Mouse (Mus musculus) CH12.LX (cell line): ENCODE measurements around the gene Fbxw27. TPM values are rescaled to one million over a fixed set of nuclear protein-coding genes. Genes with fewer than 3 reads are reported as not detected.
"Not testable (repeated sequence)": the region's sequence is repeated elsewhere in the genome, so short reads cannot be mapped to it uniquely, and the experiment has no call there.

Experiments used
- DNase-seq: peaks from one replicate; pipeline ENCODE4 v3.0.0-alpha.2; 2013; ENCODE audit errors: extremely low read depth
- H3K27ac ChIP-seq: 2 replicates; pipeline ENCODE4 v1.5.1; 2012; ENCODE audit warnings: low read depth, mild to moderate bottlenecking, control low read depth, moderate library complexity; ENCODE audit not compliant: insufficient read depth
- H3K27me3 ChIP-seq: replicated peaks from 2 replicates; pipeline ENCODE3; 2012; ENCODE audit warnings: inconsistent platforms
- H3K36me3 ChIP-seq, 2 experiments: replicated peaks in 1 of 2; 2 replicates each; pipeline versions ENCODE3 to v1.6.1; 2012; ENCODE audit warnings: inconsistent platforms in 1 of 2, low read length in 1 of 2, mild to moderate bottlenecking in 1 of 2, mixed read lengths in 1 of 2, moderate library complexity in 1 of 2; ENCODE audit not compliant: control insufficient read depth in 1 of 2, insufficient read depth in 1 of 2
- H3K4me1 ChIP-seq, 2 experiments: 2 replicates each; pipeline ENCODE4 v1.6.1; 2012; ENCODE audit warnings: inconsistent platforms in 1 of 2, moderate library complexity in 1 of 2; ENCODE audit not compliant: insufficient read depth in 2 of 2, control insufficient read depth in 1 of 2
- H3K4me2 ChIP-seq: 2 replicates; pipeline ENCODE4 v1.6.1; 2012; ENCODE audit warnings: low read depth, mild to moderate bottlenecking, control low read depth; ENCODE audit not compliant: poor library complexity, insufficient read depth, severe bottlenecking
- H3K4me3 ChIP-seq, 3 experiments: fragments of 150-350 bp in 1 of 3; sonication (generic) in 1 of 3; replicated peaks in 1 of 3; 2 replicates each; pipeline versions ENCODE3 to v1.5.1; 2011 to 2012; ENCODE audit warnings: low read depth in 2 of 3, low read length in 2 of 3, mild to moderate bottlenecking in 2 of 3, moderate library complexity in 2 of 3, control low read depth in 1 of 3, improper control_type of control experiment in 1 of 3, inconsistent platforms in 1 of 3, mixed read lengths in 1 of 3; ENCODE audit not compliant: poor library complexity in 1 of 3
- H3K79me2 ChIP-seq: replicated peaks from 2 replicates; pipeline ENCODE4 v1.6.1; 2012; ENCODE audit warnings: mild to moderate bottlenecking, moderate library complexity; ENCODE audit not compliant: control insufficient read depth, poor library complexity, insufficient read depth, severe bottlenecking; ENCODE audit errors: extremely low read depth
- H3K9ac ChIP-seq: 2 replicates; pipeline ENCODE4 v1.6.1; 2012; ENCODE audit warnings: low read depth, mild to moderate bottlenecking, control low read depth, moderate library complexity; ENCODE audit not compliant: insufficient read depth
- H3K9me3 ChIP-seq: replicated peaks from 2 replicates; pipeline ENCODE3; 2012; ENCODE audit warnings: low read length, inconsistent platforms, mixed read lengths
- BHLHE40 ChIP-seq: IDR thresholded peaks from 2 replicates; pipeline ENCODE4 v1.6.1; 2011; ENCODE audit warnings: mild to moderate bottlenecking, low read depth, low read length, improper control_type of control experiment
- CHD1 ChIP-seq: IDR thresholded peaks from 2 replicates; pipeline ENCODE4 v1.6.1; 2012; ENCODE audit warnings: low read depth, low read length, improper control_type of control experiment, inconsistent platforms
- CHD2 ChIP-seq: IDR thresholded peaks from 2 replicates; pipeline ENCODE4 v1.6.1; 2011; ENCODE audit warnings: low read length, improper control_type of control experiment
- E2F4 ChIP-seq: IDR thresholded peaks from 2 replicates; pipeline ENCODE4 v1.6.1; 2011; ENCODE audit warnings: low read depth, low read length, improper control_type of control experiment; ENCODE audit not compliant: insufficient replicate concordance
- ELF1 ChIP-seq: IDR thresholded peaks from 2 replicates; pipeline ENCODE4 v1.6.1; 2014; ENCODE audit warnings: low read depth, mild to moderate bottlenecking, inconsistent platforms, low read length, improper control_type of control experiment
- EP300 ChIP-seq: IDR thresholded peaks from 2 replicates; pipeline ENCODE4 v1.6.1; 2011; ENCODE audit warnings: low read length, improper control_type of control experiment
- ETS1 ChIP-seq: conservative IDR thresholded peaks from 2 replicates; pipeline ENCODE4 v1.6.1; 2012; ENCODE audit warnings: low read depth, mild to moderate bottlenecking, inconsistent platforms, low read length, improper control_type of control experiment, moderate library complexity
- HCFC1 ChIP-seq: IDR thresholded peaks from 2 replicates; pipeline ENCODE4 v1.6.1; 2012; ENCODE audit warnings: low read depth, mild to moderate bottlenecking, inconsistent platforms, low read length, improper control_type of control experiment
- JUN ChIP-seq: IDR thresholded peaks from 2 replicates; pipeline ENCODE4 v1.6.1; 2011; ENCODE audit warnings: low read depth, mild to moderate bottlenecking, low read length, improper control_type of control experiment, moderate library complexity; ENCODE audit not compliant: insufficient read depth
- JUND ChIP-seq: conservative IDR thresholded peaks from 2 replicates; pipeline ENCODE4 v1.6.1; 2011; ENCODE audit warnings: low read depth, low read length, improper control_type of control experiment
- KAT2A ChIP-seq: IDR thresholded peaks from 2 replicates; pipeline ENCODE4 v1.6.1; 2012; ENCODE audit warnings: low read length, improper control_type of control experiment, inconsistent platforms; ENCODE audit not compliant: insufficient replicate concordance
- MAX ChIP-seq: IDR thresholded peaks from 2 replicates; pipeline ENCODE4 v1.6.1; 2011; ENCODE audit warnings: low read length, improper control_type of control experiment
- MEF2A ChIP-seq: IDR thresholded peaks from 2 replicates; pipeline ENCODE4 v1.6.1; 2014; ENCODE audit warnings: low read depth, mild to moderate bottlenecking, inconsistent platforms, low read length, improper control_type of control experiment, borderline replicate concordance
- MXI1 ChIP-seq: IDR thresholded peaks from 2 replicates; pipeline ENCODE4 v1.6.1; 2011; ENCODE audit warnings: mild to moderate bottlenecking, low read depth, low read length, improper control_type of control experiment
- MYC ChIP-seq: IDR thresholded peaks from 2 replicates; pipeline ENCODE4 v1.6.1; 2011; ENCODE audit warnings: low read depth, mild to moderate bottlenecking, improper control_type of control experiment, low read length
- NELFE ChIP-seq: IDR thresholded peaks from 2 replicates; pipeline ENCODE4 v1.6.1; 2011; ENCODE audit warnings: low read depth, low read length, improper control_type of control experiment
- POLR2A ChIP-seq: IDR thresholded peaks from 2 replicates; pipeline ENCODE4 v1.6.1; 2011; ENCODE audit warnings: low read depth, mild to moderate bottlenecking, improper control_type of control experiment, low read length
- RCOR1 ChIP-seq: conservative IDR thresholded peaks from 2 replicates; pipeline ENCODE4 v1.6.1; 2012; ENCODE audit warnings: low read depth, mild to moderate bottlenecking, inconsistent platforms, low read length, improper control_type of control experiment
- SMC3 ChIP-seq: IDR thresholded peaks from 2 replicates; pipeline ENCODE4 v1.6.1; 2011; ENCODE audit warnings: low read depth, low read length, improper control_type of control experiment
- UBTF ChIP-seq: IDR thresholded peaks from 2 replicates; pipeline ENCODE4 v1.6.1; 2012; ENCODE audit warnings: low read depth, mild to moderate bottlenecking, inconsistent platforms, low read length, improper control_type of control experiment, moderate library complexity
- USF1 ChIP-seq: IDR thresholded peaks from 2 replicates; pipeline ENCODE4 v1.6.1; 2014; ENCODE audit warnings: low read depth, mild to moderate bottlenecking, inconsistent platforms, low read length, improper control_type of control experiment
- USF2 ChIP-seq: conservative IDR thresholded peaks from 2 replicates; pipeline ENCODE4 v1.6.1; 2011; ENCODE audit warnings: low read depth, low read length, improper control_type of control experiment
- ZC3H11A ChIP-seq: IDR thresholded peaks from 2 replicates; pipeline ENCODE4 v1.6.1; 2012; ENCODE audit warnings: low read depth, mild to moderate bottlenecking, inconsistent platforms, low read length, improper control_type of control experiment
- ZKSCAN1 ChIP-seq: IDR thresholded peaks from 2 replicates; pipeline ENCODE4 v1.6.1; 2012; ENCODE audit warnings: low read depth, inconsistent platforms, low read length, improper control_type of control experiment, borderline replicate concordance
- ZMIZ1 ChIP-seq: IDR thresholded peaks from 2 replicates; pipeline ENCODE4 v1.6.1; 2012; ENCODE audit warnings: low read depth, mild to moderate bottlenecking, inconsistent platforms, low read length, improper control_type of control experiment
- dilution Hi-C: fragments of 300-500 bp; cut with MboI; formaldehyde crosslinking; loops from 2 replicates; pipeline ENCODE4 v1.14.3; 2020; ENCODE audit warnings: low sequenced_read_pairs; ENCODE audit not compliant: extremely low pct_unique_long_range_greater_than_20kb, extremely low pct_ligation_motif_present
- in situ Hi-C: fragments of 300-500 bp; cut with MboI; formaldehyde crosslinking; loops from 3 replicates; pipeline ENCODE4 v1.14.3; 2019; ENCODE audit warnings: low sequenced_read_pairs, low pct_ligation_motif_present, low pct_unique_long_range_greater_than_20kb, mixed read lengths
- polyA plus RNA-seq: library from polyadenylated mRNA; unstranded; fragments of >175 nt; gene quantifications from 2 replicates; pipeline ENCODE4 v1.2.1, GENCODE M21; 2012; ENCODE audit warnings: low read depth; ENCODE audit not compliant: insufficient read length
- total RNA-seq, 2 experiments: library from RNA; depleted of rRNA; stranded (reverse); fragments of 300-350 nt in 1 of 2; fragments of >200 nt in 1 of 2; gene quantifications; 2 replicates each; pipeline ENCODE4 v1.2.3; 2012 to 2014

Fbxw27 gene
- total and polyA plus RNA-seq, 3 experiments, result not detected

DNA sequence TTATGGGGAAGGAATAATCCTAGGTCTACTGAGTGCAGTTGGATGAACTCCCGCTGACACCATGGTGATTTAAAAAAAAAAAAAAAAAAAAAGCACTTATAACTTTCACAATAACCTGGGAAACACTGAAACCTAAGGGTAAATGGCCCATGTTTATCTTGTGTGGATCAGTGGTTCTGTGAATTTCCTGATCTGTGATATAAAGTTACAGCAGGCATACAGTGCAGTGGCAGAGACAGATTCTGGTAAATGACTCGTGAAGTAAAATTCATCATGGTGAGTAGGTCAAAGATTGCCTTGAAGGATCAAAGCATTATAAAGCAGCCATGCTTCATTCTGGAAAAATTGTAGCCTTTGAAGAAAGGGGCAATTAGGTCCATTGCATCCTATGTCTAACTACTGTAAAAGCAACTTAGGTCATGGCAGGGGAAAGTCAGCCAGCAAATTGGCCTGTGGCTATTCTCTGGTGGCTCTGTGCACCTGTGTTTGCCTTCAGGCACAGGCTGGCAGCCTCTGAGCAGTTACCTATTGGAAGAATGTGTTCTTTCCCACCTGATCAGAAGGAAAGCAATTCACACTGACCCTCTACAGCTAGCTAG is 16.3 kb upstream of the Fbxw27 start:
- dilution Hi-C loops, result no loop called here
- no peak for TF ChIP-seq ELF1
- TF ChIP-seq MYC, result no peak
- no peak for TF ChIP-seq USF1
- TF ChIP-seq MEF2A, result no peak
- no peak for TF ChIP-seq MAX
- TF ChIP-seq EP300, result no peak
- no peak for TF ChIP-seq JUND
- TF ChIP-seq JUN, result no peak
- no peak for TF ChIP-seq MXI1
- no peak for TF ChIP-seq ZC3H11A
- no peak for TF ChIP-seq SMC3

DNA sequence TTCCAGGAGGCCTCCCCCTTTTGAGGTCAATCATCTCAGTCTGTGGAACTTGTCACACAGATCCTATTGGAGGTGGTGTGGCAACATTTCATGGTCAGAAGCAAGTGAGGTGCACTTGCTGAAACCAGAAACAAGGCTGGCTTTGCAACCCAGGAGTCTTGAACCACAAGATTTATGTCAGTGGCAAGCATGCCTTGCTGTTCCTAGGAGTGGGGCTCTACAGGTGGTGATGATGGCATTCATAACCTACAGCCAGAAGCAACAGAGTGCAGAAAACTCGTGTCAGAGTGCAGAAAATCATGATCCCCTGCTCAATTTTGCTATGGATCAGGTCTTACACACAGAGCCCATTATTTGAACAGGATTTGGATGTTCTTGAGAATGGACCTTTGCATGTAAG is 15.8 kb upstream of the Fbxw27 start:
- no peaks in the 10 kb centered on the region for H3K79me2 ChIP-seq
- H3K9me3 ChIP-seq, result peaks cover 6% of the 10 kb centered on the region
- H3K4me3 ChIP-seq, result no peak overlapping the region
- H3K4me1 ChIP-seq, result no peaks in the 10 kb centered on the region
- H3K27ac ChIP-seq, result no peak overlapping the region
- TF ChIP-seq ZKSCAN1 (no peak), MEF2A (no peak), MYC (no peak), SMC3 (no peak), KAT2A (no peak), RCOR1 (no peak), ZMIZ1 (no peak), CHD2 (no peak), MAX (no peak), JUND (no peak), ETS1 (no peak), BHLHE40 (no peak), NELFE (no peak), POLR2A (no peak), E2F4 (no peak), CHD1 (no peak), USF2 (no peak), EP300 (no peak), UBTF (no peak), HCFC1 (no peak)
- H3K4me2 ChIP-seq, result no peak overlapping the region
- no peak overlapping the region for H3K9ac ChIP-seq
- H3K36me3 ChIP-seq, result no peaks in the 10 kb centered on the region
- DNase-seq, result no peak
- peaks cover 25% of the 10 kb centered on the region for H3K27me3 ChIP-seq
- dilution Hi-C loops (no loop called here), in situ Hi-C loops (no loop called here)

More for the DNA sequence above, 16.3 kb upstream of the Fbxw27 start:
- Histone ChIP-seq H3K4me1 (no peaks in the 10 kb centered on the region), H3K9ac (no peak overlapping the region), H3K9me3 (peaks cover 6% of the 10 kb centered on the region), H3K36me3 (no peaks in the 10 kb centered on the region), H3K4me2 (no peak overlapping the region), H3K79me2 (no peaks in the 10 kb centered on the region), H3K27me3 (peaks cover 29% of the 10 kb centered on the region), H3K4me3 (no peak overlapping the region), H3K27ac (no peak overlapping the region)
- in situ Hi-C loops, result no loop called here
- DNase-seq, result no peak

DNA sequence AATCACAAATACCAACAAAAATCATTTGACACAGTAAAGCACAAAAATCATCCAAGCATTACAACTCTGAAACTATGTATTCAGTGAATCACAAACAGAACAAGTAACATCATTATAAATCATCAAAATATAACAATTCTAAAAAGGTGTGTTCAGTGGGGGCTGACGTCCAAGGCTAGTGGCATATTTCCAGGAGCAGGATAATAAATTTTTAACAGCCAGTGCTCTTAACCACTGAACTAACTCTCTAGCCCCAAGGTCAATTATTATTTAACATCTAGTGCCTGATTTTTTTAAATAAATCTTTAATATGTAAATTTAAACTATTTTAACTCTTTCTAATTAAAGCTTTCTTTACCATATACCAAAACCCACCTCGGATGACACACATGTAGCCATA is 15.1 kb upstream of the Fbxw27 start:
- H3K27ac ChIP-seq, H3K9ac ChIP-seq, DNase-seq, H3K36me3 ChIP-seq, in situ Hi-C loops, dilution Hi-C loops, H3K9me3 ChIP-seq, H3K4me2 ChIP-seq, H3K4me3 ChIP-seq, H3K79me2 ChIP-seq, H3K4me1 ChIP-seq: not testable (repeated sequence)
- peaks cover 21% of the 10 kb centered on the region for H3K27me3 ChIP-seq
